Mouse (Mus musculus) gastrocnemius, postnatal 10 days (tissue): ENCODE results near the gene Psmd4. TPM values are rescaled to one million over a fixed set of nuclear protein-coding genes. Genes with fewer than 3 reads are reported as not detected.

Source experiments
- microRNA-seq, 2 experiments: library from miRNA; unstranded; fragments of <30 nt; microRNA quantifications; one replicate each; pipeline ENCODE4 v1.2.0; 2021
- total RNA-seq, 2 experiments: library from RNA; stranded (reverse); gene quantifications; 2 replicates each; pipeline ENCODE4 v1.2.3; 2021

The Psmd4 gene
- total RNA-seq, 2 experiments from 2014 or later = 167 to 176 TPM

Small RNA genes within 50 kb of the gene (microRNA-seq; reads per million reads assigned to microRNA genes)
- gene Mir7013 = 0 to 0.75 reads per million in 2 experiments

Other genes with a start within 250 kb of the Psmd4 start
- gene Pogz, start 205.0 kb downstream of the Psmd4 start, total RNA-seq = 10 to 100 TPM; 23.9 to 27.8 TPM
- gene Psmb4, start 155.7 kb downstream of the Psmd4 start, total RNA-seq = 100 to 1,000 TPM; 240 to 255 TPM
- gene Selenbp1, start 109.6 kb downstream of the Psmd4 start, total RNA-seq = 1 to 10 TPM; 8.3 to 8.6 TPM
- gene Rfx5, start 88.5 kb downstream of the Psmd4 start, total RNA-seq = 10 to 100 TPM in 1 of 2 experiments, 1 to 10 TPM in 1; 7.6 to 11.5 TPM
- 10 to 100 TPM; 31.0 to 32.7 TPM for gene Pi4kb, start 67.9 kb downstream of the Psmd4 start, total RNA-seq
- 10 to 100 TPM; 20.2 to 22.6 TPM for gene Zfp687, start 27.2 kb downstream of the Psmd4 start, total RNA-seq
- 10 to 100 TPM; 20.1 to 22.8 TPM for gene Pip5k1a, start 64.3 kb upstream of the Psmd4 start, total RNA-seq
- 10 to 100 TPM; 41.0 to 49.1 TPM for gene Vps72, start 68.4 kb upstream of the Psmd4 start, total RNA-seq
- 100 to 1,000 TPM; 423 to 469 TPM for gene Tmod4, start 81.9 kb upstream of the Psmd4 start, total RNA-seq
- 10 to 100 TPM; 35.5 to 40.8 TPM for gene Scnm1, start 91.4 kb upstream of the Psmd4 start, total RNA-seq
- gene Lysmd1, start 91.5 kb upstream of the Psmd4 start, total RNA-seq = 1 to 10 TPM; 6.0 to 6.7 TPM
- gene Tnfaip8l2, start 99.7 kb upstream of the Psmd4 start, total RNA-seq = 1 to 10 TPM; 1.8 to 2.3 TPM
- 100 to 1,000 TPM; 103 to 123 TPM for gene Sema6c, start 117.8 kb upstream of the Psmd4 start, total RNA-seq
- gene Gabpb2, start 175.3 kb upstream of the Psmd4 start, total RNA-seq = 10 to 100 TPM in 1 of 2 experiments, 1 to 10 TPM in 1; 9.4 to 12.4 TPM
- gene Cdc42se1, start 186.1 kb upstream of the Psmd4 start, total RNA-seq = 10 to 100 TPM; 26.2 to 35.0 TPM
- gene Mllt11, start 189.6 kb upstream of the Psmd4 start, total RNA-seq = 10 to 100 TPM; 39.8 to 44.8 TPM
- gene Gm128, start 199.0 kb upstream of the Psmd4 start, total RNA-seq = under 1 TPM in 1 of 2 experiments, not detected in 1; 0.20 TPM
- gene Bnipl, start 208.6 kb upstream of the Psmd4 start, total RNA-seq = not detected
- 10 to 100 TPM; 19.8 to 21.7 TPM for gene Mindy1, start 238.7 kb upstream of the Psmd4 start, total RNA-seq
- 10 to 100 TPM; 38.1 to 46.8 TPM for gene Prune1, start 239.5 kb upstream of the Psmd4 start, total RNA-seq